Mouse (Mus musculus): ENCODE data around the gene Trip10.

The Trip10 gene

GRCm38 (mm10) chr17:57292968-57293367, 43.7 kb downstream of the Trip10 start:
- WGBS: 96% methylated on average over 9 of the region's 9 CpGs

GRCm38 (mm10) chr17:57295935-57296334, 46.7 kb downstream of the Trip10 start:
- 95% methylated on average over 9 of the region's 9 CpGs for WGBS

- 92% methylated on average over 12 of the region's 12 CpGs for WGBS
Measured at GRCm38 (mm10) chr17:57297040-57297439, 47.8 kb downstream of the Trip10 start.

GRCm38 (mm10) chr17:57305593-57305992, 56.3 kb downstream of the Trip10 start:
- WGBS: 67% methylated on average over 4 of the region's 4 CpGs

GRCm38 (mm10) chr17:57307074-57307473, 57.8 kb downstream of the Trip10 start:
- WGBS: 67% methylated on average over 6 of the region's 6 CpGs

GRCm38 (mm10) chr17:57311801-57312200, 62.5 kb downstream of the Trip10 start:
- 50% methylated on average over 13 of the region's 13 CpGs for WGBS

Measured in cerebral cortex, adult 2 months (tissue).